Mouse (Mus musculus) testis, postnatal 10 days (tissue): ENCODE results near the gene C2cd3.
"Not testable (repeated sequence)": the region's sequence is repeated elsewhere in the genome, so short reads cannot be mapped to it uniquely, and the experiment has no call there.

Source experiments
- DNase-seq: peaks from one replicate; pipeline ENCODE4 v3.0.0; 2021; ENCODE audit warnings: low spot score

Gene C2cd3

GRCm38 (mm10) chr7:100470796-100471406 lies 98.9 kb downstream of the C2cd3 start:
- no peak for DNase-seq

GRCm38 (mm10) chr7:100471407-100471797 lies 99.4 kb downstream of the C2cd3 start:
- DNase-seq: no peak

GRCm38 (mm10) chr7:100472777-100473176 lies 100.7 kb downstream of the C2cd3 start, which contains the start of gene Ucp3:
Gene Ucp3, plus strand, starts transcription at chr7:100472990.
- no peak for DNase-seq

- no peak for DNase-seq
Observed at GRCm38 (mm10) chr7:100473846-100474454, 101.9 kb downstream of the C2cd3 start.

- no peak for DNase-seq
Observed at GRCm38 (mm10) chr7:100474680-100475079, 102.6 kb downstream of the C2cd3 start.

- no peak for DNase-seq
Observed at GRCm38 (mm10) chr7:100479100-100479822, 107.2 kb downstream of the C2cd3 start.

GRCm38 (mm10) chr7:100479823-100480164 lies 107.8 kb downstream of the C2cd3 start:
- DNase-seq: no peak

- no peak for DNase-seq
Observed at GRCm38 (mm10) chr7:100480175-100480574, 108.1 kb downstream of the C2cd3 start.

GRCm38 (mm10) chr7:100482046-100482445 lies 110.0 kb downstream of the C2cd3 start:
- DNase-seq: not testable (repeated sequence)

GRCm38 (mm10) chr7:100484493-100484892 lies 112.5 kb downstream of the C2cd3 start:
- DNase-seq: no peak

- DNase-seq: no peak
Observed at GRCm38 (mm10) chr7:100487301-100487700, 115.3 kb downstream of the C2cd3 start.

- peak; percentile 83 for DNase-seq
Observed at GRCm38 (mm10) chr7:100488474-100489048, 116.5 kb downstream of the C2cd3 start.

- no peak for DNase-seq
Observed at GRCm38 (mm10) chr7:100492391-100493116, 120.5 kb downstream of the C2cd3 start.

GRCm38 (mm10) chr7:100493117-100493483 lies 121.1 kb downstream of the C2cd3 start, which contains the start of gene Ucp2:
Gene Ucp2, plus strand, starts transcription at chr7:100493337.
- DNase-seq: peak; percentile 96

- peak; percentile 82 for DNase-seq
Observed at GRCm38 (mm10) chr7:100493484-100494414, 121.7 kb downstream of the C2cd3 start.

- DNase-seq: no peak
Observed at GRCm38 (mm10) chr7:100494415-100494831, 122.4 kb downstream of the C2cd3 start.

- DNase-seq: no peak
Observed at GRCm38 (mm10) chr7:100495042-100495441, 123.0 kb downstream of the C2cd3 start.

- peak; percentile 67 for DNase-seq
Observed at GRCm38 (mm10) chr7:100495581-100496251, 123.7 kb downstream of the C2cd3 start.

- DNase-seq: no peak
Observed at GRCm38 (mm10) chr7:100496371-100496770, 124.3 kb downstream of the C2cd3 start.

- no peak for DNase-seq
Observed at GRCm38 (mm10) chr7:100496791-100497190, 124.8 kb downstream of the C2cd3 start.
